Mouse (Mus musculus) intestine, embryonic 16.5 days (tissue): ENCODE results near the gene Cd37. TPM values are rescaled to one million over a fixed set of nuclear protein-coding genes. Genes with fewer than 3 reads are reported as not detected.

ENCODE experiments used
- ATAC-seq: fragments of 200-750 bp; cut with Nextera tagmentation; 2 replicates; pipeline ENCODE4 v1.8.0; 2017; ENCODE audit warnings: moderate TSS enrichment, moderate library complexity
- H3K27ac ChIP-seq: fragments of 300-500 bp; sonication (generic); 2 replicates; pipeline ENCODE4 v1.5.1; 2014; ENCODE audit warnings: mild to moderate bottlenecking, low read length
- H3K27me3 ChIP-seq: fragments of 300-500 bp; sonication (generic); replicated peaks from 2 replicates; pipeline ENCODE4 v1.6.1; 2014; ENCODE audit warnings: low read length, control low read depth, mixed read lengths; ENCODE audit not compliant: control insufficient read depth, insufficient read depth
- H3K36me3 ChIP-seq: fragments of 300-500 bp; sonication (generic); 2 replicates; pipeline ENCODE4 v1.6.1; 2014; ENCODE audit warnings: low read length, control low read depth; ENCODE audit not compliant: control insufficient read depth, insufficient read depth
- H3K4me1 ChIP-seq: fragments of 300-500 bp; sonication (generic); 2 replicates; pipeline ENCODE4 v1.6.1; 2014; ENCODE audit warnings: low read length, control low read depth, mixed read lengths; ENCODE audit not compliant: control insufficient read depth, insufficient read depth
- H3K4me2 ChIP-seq: fragments of 300-500 bp; sonication (generic); 2 replicates; pipeline ENCODE4 v1.6.1; 2014; ENCODE audit warnings: low read depth, low read length, control low read depth
- H3K4me3 ChIP-seq: fragments of 300-500 bp; sonication (generic); 2 replicates; pipeline ENCODE4 v1.5.1; 2014; ENCODE audit warnings: mild to moderate bottlenecking, low read length
- H3K9ac ChIP-seq: fragments of 300-500 bp; sonication (generic); 2 replicates; pipeline ENCODE4 v1.6.1; 2014; ENCODE audit warnings: low read depth, low read length
- H3K9me3 ChIP-seq: fragments of 300-500 bp; sonication (generic); 2 replicates; pipeline ENCODE4 v1.6.1; 2016; ENCODE audit warnings: low read length, control low read depth; ENCODE audit not compliant: control insufficient read depth
- WGBS: fragments of 180-500 bp; shearing (Covaris S2); extraction: QIAGEN DNeasy Blood & Tissue Kit; methylation state at CpG from one replicate; pipeline ENCODE4 v1.1.7; 2014; 5-methylcytosine and 5-hydroxymethylcytosine counted together
- polyA plus RNA-seq: library from polyadenylated mRNA; unstranded; fragments of >200 nt; fragmentation: Nextera tagmentation; extraction: Ambion mirVana; gene quantifications from 2 replicates; pipeline ENCODE4 v1.2.1, GENCODE M21; 2015

The Cd37 gene
- polyA plus RNA-seq, 1 experiment from 2014 or later = 5.0 TPM

DNA sequence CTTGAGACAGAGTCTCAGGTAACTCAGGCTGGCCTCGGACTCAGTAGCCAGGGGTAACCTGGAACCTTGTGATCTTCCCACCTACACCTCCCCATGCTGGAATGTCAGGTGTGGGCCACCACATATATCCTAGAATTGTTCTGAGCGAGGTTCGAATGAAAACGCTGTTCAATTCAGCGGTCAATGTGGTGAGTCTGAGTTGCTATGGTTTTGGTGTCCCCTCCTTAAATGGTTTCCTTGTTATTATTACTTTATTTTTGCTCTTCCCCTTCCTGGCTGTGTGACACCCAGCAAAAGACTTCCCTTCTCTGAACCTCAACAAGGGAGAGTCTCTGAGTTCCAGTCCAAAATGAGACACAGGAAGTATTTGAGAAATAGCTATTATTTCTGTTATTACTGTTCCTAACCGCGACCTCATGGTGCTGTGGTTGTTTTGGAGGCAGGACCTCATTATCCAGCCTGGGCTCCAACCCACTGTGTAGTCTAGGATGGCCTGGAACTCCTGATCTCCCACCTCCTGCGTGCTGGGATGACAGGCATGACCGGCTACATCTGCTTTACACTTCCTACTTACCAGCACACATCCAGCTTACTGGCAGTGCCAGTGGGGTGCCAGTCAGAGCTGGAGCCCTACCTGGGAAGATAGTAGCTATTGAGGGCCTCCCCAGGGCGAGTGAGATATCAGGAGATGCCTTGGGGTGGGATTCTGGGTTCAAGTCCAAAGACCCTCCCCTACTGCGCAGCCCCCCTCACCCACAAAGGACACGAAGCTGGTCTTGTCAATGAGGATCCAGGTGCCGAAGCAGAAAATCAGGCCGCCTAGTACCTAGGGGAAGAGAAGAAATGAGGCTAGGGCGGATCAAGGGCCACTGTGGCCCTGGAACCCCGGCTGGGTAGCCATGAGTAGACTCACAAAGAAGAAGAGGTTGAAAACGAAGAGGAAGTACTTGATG lies 892 bp downstream of the Cd37 start:
- Histone ChIP-seq H3K9ac (no peak overlapping the region), H3K27ac (no peak overlapping the region), H3K4me2 (no peak overlapping the region), H3K9me3 (no peaks in the 10 kb centered on the region), H3K36me3 (no peaks in the 10 kb centered on the region), H3K4me3 (no peak overlapping the region), H3K4me1 (peaks cover 29% of the 10 kb centered on the region), H3K27me3 (0 out of 2 replicates have a peak, but pooled peaks cover 3% of the 10 kb centered on the region)
- ATAC-seq = no peak
- WGBS = 76% methylated on average over 17 of the region's 17 CpGs

GRCm38 (mm10) chr7:45235656-45236180 lies 3.2 kb downstream of the Cd37 start:
- ATAC-seq = peak; percentile 5; the same call in 1 of the 2 replicates
- no peak overlapping the region for H3K27ac ChIP-seq
- peak overlapping the region; percentile 36 for H3K4me2 ChIP-seq
- 0 out of 2 replicates have a peak, but pooled peaks cover 3% of the 10 kb centered on the region for H3K27me3 ChIP-seq
- no peaks in the 10 kb centered on the region for H3K9me3 ChIP-seq
- WGBS = 45% methylated on average over 17 of the region's 17 CpGs
- H3K4me1 ChIP-seq = peaks cover 24% of the 10 kb centered on the region
- H3K9ac ChIP-seq = peak overlapping the region; percentile 7
- peak overlapping the region; percentile 26 for H3K4me3 ChIP-seq
- H3K36me3 ChIP-seq = 0 out of 2 replicates have a peak, but pooled peaks cover 3% of the 10 kb centered on the region

DNA sequence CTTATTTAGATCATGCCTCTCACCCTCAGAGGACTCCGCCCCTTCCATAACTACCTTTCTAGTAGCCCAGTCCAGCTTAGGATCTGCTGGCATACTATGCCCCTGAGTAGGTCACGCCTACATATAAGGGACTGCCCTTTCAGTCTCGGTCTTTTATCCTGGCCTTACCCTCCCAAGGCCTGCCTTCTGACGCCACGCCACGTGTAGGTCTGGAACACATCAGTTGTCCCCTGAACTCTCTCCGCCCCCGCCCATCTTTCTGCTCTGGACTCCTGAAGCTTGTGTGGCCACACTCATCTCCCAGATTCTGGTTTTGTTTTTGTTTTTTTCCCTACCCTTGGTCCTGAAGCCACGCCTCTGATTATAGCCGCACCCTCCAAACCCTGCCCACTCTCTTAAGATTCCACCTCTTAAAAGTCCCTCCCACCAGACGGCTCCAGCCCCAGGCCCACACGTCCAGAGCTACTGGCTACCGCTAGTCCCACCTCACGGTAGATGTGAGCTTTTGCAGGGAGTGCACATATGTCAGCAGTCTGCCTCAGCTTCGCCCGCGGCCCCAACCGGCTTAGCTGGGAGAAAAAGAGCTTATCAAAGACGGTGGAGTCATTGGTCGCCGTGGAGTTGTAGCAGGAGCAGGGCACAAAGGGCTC lies 3.9 kb downstream of the Cd37 start:
- ATAC-seq = peak; percentile 73
- Histone ChIP-seq H3K4me2 (peak overlapping the region; percentile 36), H3K36me3 (0 out of 2 replicates have a peak, but pooled peaks cover 3% of the 10 kb centered on the region), H3K9ac (peak overlapping the region; percentile 7), H3K27me3 (0 out of 2 replicates have a peak, but pooled peaks cover 3% of the 10 kb centered on the region), H3K9me3 (no peaks in the 10 kb centered on the region), H3K4me3 (peak overlapping the region; percentile 26), H3K27ac (peak overlapping the region; percentile 12), H3K4me1 (peaks cover 21% of the 10 kb centered on the region)
- WGBS = 8% methylated on average over 21 of the region's 21 CpGs

DNA sequence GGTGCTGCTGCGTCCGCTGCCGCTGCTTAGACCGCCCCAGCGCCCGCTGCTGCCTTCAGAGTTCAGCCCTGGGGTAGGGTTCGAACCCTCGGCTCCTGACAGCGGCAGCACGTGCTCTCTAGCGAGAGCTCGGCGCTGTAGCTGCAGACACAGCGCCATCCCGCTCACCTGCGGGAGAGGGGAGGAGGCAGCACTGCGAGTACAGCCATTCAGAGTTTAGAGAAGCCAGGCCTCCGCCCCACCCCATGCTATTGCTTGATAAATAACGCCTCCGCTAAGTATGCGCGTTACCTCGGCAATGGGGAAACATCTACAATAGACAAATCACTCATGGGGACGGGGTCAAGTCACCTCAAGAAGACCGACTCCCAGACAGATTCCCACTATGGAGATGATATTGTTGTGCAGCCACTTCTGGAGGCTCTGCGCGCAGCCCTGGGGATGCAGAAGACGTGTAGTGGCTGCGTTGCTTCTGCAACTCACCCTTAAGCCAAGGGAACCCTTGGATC lies 4.5 kb downstream of the Cd37 start:
- peak overlapping the region; percentile 12 for H3K27ac ChIP-seq
- H3K36me3 ChIP-seq = 0 out of 2 replicates have a peak, but pooled peaks cover 3% of the 10 kb centered on the region
- no peaks in the 10 kb centered on the region for H3K9me3 ChIP-seq
- H3K4me1 ChIP-seq = peaks cover 21% of the 10 kb centered on the region
- peak overlapping the region; percentile 26 for H3K4me3 ChIP-seq
- peak; percentile 64 for ATAC-seq
- H3K27me3 ChIP-seq = 0 out of 2 replicates have a peak, but pooled peaks cover 3% of the 10 kb centered on the region
- H3K9ac ChIP-seq = peak overlapping the region; percentile 46
- peak overlapping the region; percentile 42 for H3K4me2 ChIP-seq
- WGBS = 12% methylated on average over 29 of the region's 29 CpGs

GRCm38 (mm10) chr7:45233580-45234332 lies 5.2 kb downstream of the Cd37 start:
- ATAC-seq = 0 out of 2 replicates have a peak, but pooled peaks have one; percentile 6
- Histone ChIP-seq H3K9me3 (no peaks in the 10 kb centered on the region), H3K27ac (no peak overlapping the region), H3K9ac (peak overlapping the region; percentile 46), H3K36me3 (0 out of 2 replicates have a peak, but pooled peaks cover 3% of the 10 kb centered on the region), H3K4me3 (peak overlapping the region; percentile 5; the same call in 1 of the 2 replicates), H3K4me1 (peaks cover 21% of the 10 kb centered on the region), H3K4me2 (peak overlapping the region; percentile 42), H3K27me3 (no peaks in the 10 kb centered on the region)
- WGBS = 34% methylated on average over 20 of the region's 20 CpGs

GRCm38 (mm10) chr7:45232716-45233465 lies 6.0 kb downstream of the Cd37 start:
- H3K36me3 ChIP-seq = 0 out of 2 replicates have a peak, but pooled peaks cover 5% of the 10 kb centered on the region
- no peaks in the 10 kb centered on the region for H3K27me3 ChIP-seq
- no peak for ATAC-seq
- H3K9ac ChIP-seq = no peak overlapping the region
- no peak overlapping the region for H3K4me2 ChIP-seq
- H3K9me3 ChIP-seq = no peaks in the 10 kb centered on the region
- no peak overlapping the region for H3K27ac ChIP-seq
- H3K4me1 ChIP-seq = peaks cover 21% of the 10 kb centered on the region
- WGBS = 68% methylated on average over 13 of the region's 13 CpGs
- no peak overlapping the region for H3K4me3 ChIP-seq

- Histone ChIP-seq H3K4me1 (peaks cover 21% of the 10 kb centered on the region), H3K4me3 (no peak overlapping the region), H3K9ac (no peak overlapping the region), H3K27me3 (no peaks in the 10 kb centered on the region), H3K27ac (no peak overlapping the region), H3K4me2 (no peak overlapping the region), H3K36me3 (0 out of 2 replicates have a peak, but pooled peaks cover 5% of the 10 kb centered on the region), H3K9me3 (no peaks in the 10 kb centered on the region)
- ATAC-seq = no peak
- WGBS = 76% methylated on average over 11 of the region's 11 CpGs
Observed at GRCm38 (mm10) chr7:45231941-45232340, 7.0 kb downstream of the Cd37 start.

- H3K9ac ChIP-seq = no peak overlapping the region
- H3K4me3 ChIP-seq = no peak overlapping the region
- 0 out of 2 replicates have a peak, but pooled peaks cover 5% of the 10 kb centered on the region for H3K36me3 ChIP-seq
- no peaks in the 10 kb centered on the region for H3K9me3 ChIP-seq
- H3K4me2 ChIP-seq = no peak overlapping the region
- no peak overlapping the region for H3K27ac ChIP-seq
- H3K4me1 ChIP-seq = peaks cover 21% of the 10 kb centered on the region
- ATAC-seq = no peak
- WGBS = 88% methylated on average over 12 of the region's 12 CpGs
- no peaks in the 10 kb centered on the region for H3K27me3 ChIP-seq
Observed at GRCm38 (mm10) chr7:45231192-45231591, 7.7 kb downstream of the Cd37 start.
